Mouse (Mus musculus) induced T-regulatory cell, adult 2 months (primary cell): ENCODE data around the gene Ankrd23.
A peak's percentile ranks its signal among the peaks of the same experiment; 100 is the strongest.

ENCODE experiments used
- DNase-seq: peaks from one replicate; pipeline ENCODE4 v3.0.0-alpha.2; 2012; ENCODE audit warnings: low read depth

The Ankrd23 gene

GRCm38 (mm10) chr1:36563197-36563596 lies 26.5 kb upstream of the Ankrd23 start:
- DNase-seq, result no peak

GRCm38 (mm10) chr1:36562388-36562787 lies 25.7 kb upstream of the Ankrd23 start:
- DNase-seq, result no peak

- DNase-seq, result no peak
Measured at GRCm38 (mm10) chr1:36560903-36561302, 24.2 kb upstream of the Ankrd23 start.

GRCm38 (mm10) chr1:36559888-36560287 lies 23.2 kb upstream of the Ankrd23 start:
- DNase-seq, result peak; percentile 47

GRCm38 (mm10) chr1:36559256-36559655 lies 22.6 kb upstream of the Ankrd23 start:
- DNase-seq, result no peak

GRCm38 (mm10) chr1:36558031-36558993 lies 21.6 kb upstream of the Ankrd23 start, which contains the start of gene Sema4c:
TSS of gene Sema4c (minus strand) at chr1:36558349.
- peak; percentile 82 for DNase-seq

- no peak for DNase-seq
Measured at GRCm38 (mm10) chr1:36557457-36558011, 20.9 kb upstream of the Ankrd23 start.

- peak; percentile 85 for DNase-seq
Measured at GRCm38 (mm10) chr1:36556553-36557456, 20.1 kb upstream of the Ankrd23 start.

- peak; percentile 44 for DNase-seq
Measured at GRCm38 (mm10) chr1:36555798-36556395, 19.2 kb upstream of the Ankrd23 start.

GRCm38 (mm10) chr1:36554633-36555399 lies 18.1 kb upstream of the Ankrd23 start:
- DNase-seq, result no peak

GRCm38 (mm10) chr1:36552506-36552905 lies 15.8 kb upstream of the Ankrd23 start:
- no peak for DNase-seq

GRCm38 (mm10) chr1:36551904-36552303 lies 15.2 kb upstream of the Ankrd23 start:
- no peak for DNase-seq

- no peak for DNase-seq
Measured at GRCm38 (mm10) chr1:36550075-36550863, 13.6 kb upstream of the Ankrd23 start.

GRCm38 (mm10) chr1:36549491-36549890 lies 12.8 kb upstream of the Ankrd23 start:
- no peak for DNase-seq

- no peak for DNase-seq
Measured at GRCm38 (mm10) chr1:36548771-36549170, 12.1 kb upstream of the Ankrd23 start.

- DNase-seq, result no peak
Measured at GRCm38 (mm10) chr1:36547981-36548598, 11.4 kb upstream of the Ankrd23 start.

- peak; percentile 98 for DNase-seq
Measured at GRCm38 (mm10) chr1:36546888-36547471, 10.3 kb upstream of the Ankrd23 start, which contains the start of gene Ankrd39. TSS of gene Ankrd39 (minus strand) at chr1:36547445.

GRCm38 (mm10) chr1:36545845-36546600 lies 9.3 kb upstream of the Ankrd23 start:
- peak; percentile 57 for DNase-seq
